ENCODE assay signal across 7 mouse cellular contexts in genomic region chr2:92375099-92375623, GRCm38 (mm10). TPM values are rescaled to one million over a fixed set of nuclear protein-coding genes. Genes with fewer than 3 reads are reported as not detected.
DNase-seq lines count a peak whose midpoint lies in the region; ATAC-seq and TF ChIP-seq lines count a peak whose summit lies in the region.

No protein-coding gene starts in this region.

- intact Hi-C loops in left cerebral cortex, postnatal 4 days (cut with DNase I) = no loop called here

- no peaks in the 10 kb centered on the region for H3K9me3 ChIP-seq in embryonic facial prominence, embryonic 10.5 days
- no peaks in the 10 kb centered on the region for H3K9me3 ChIP-seq in intestine, postnatal 0 days (ENCODE audit: control insufficient read depth)
- H3K9me3 ChIP-seq in midbrain, embryonic 12.5 days = no peaks in the 10 kb centered on the region

- peak overlapping the region; percentile 85 for H3K4me3 ChIP-seq in embryonic facial prominence, embryonic 10.5 days
- H3K4me3 ChIP-seq in intestine, postnatal 0 days (ENCODE audit: low read depth, low read length) = peak overlapping the region; percentile 66
- H3K4me3 ChIP-seq in midbrain, embryonic 12.5 days = peak overlapping the region; percentile 75
- peak overlapping the region; percentile 78 for H3K4me3 ChIP-seq in small intestine, adult 2 months (ENCODE audit: low read depth, low read length)

- peak; percentile 33 for TF ChIP-seq CTCF in intestine, postnatal 0 days (IDR thresholded peaks at IDR 0.05; ENCODE audit: low read depth)
- no peak for TF ChIP-seq CTCF in small intestine, adult 2 months (IDR thresholded peaks at IDR 0.05; ENCODE audit: extremely low read depth, insufficient read length, insufficient replicate concordance, low read depth, low read length)

- DNase-seq in adrenal gland, postnatal 10 days = peak; percentile 97
- peak; percentile 97 for DNase-seq in embryonic facial prominence, embryonic 10.5 days (ENCODE audit: low spot score)
- DNase-seq in gonadal fat pad, adult 2 months (ENCODE audit: low read depth) = peak; percentile 89
- peak; percentile 95 for DNase-seq in left cerebral cortex, postnatal 4 days

- peaks cover 30% of the 10 kb centered on the region for H3K36me3 ChIP-seq in embryonic facial prominence, embryonic 10.5 days (replicated peaks)
- peaks cover 30% of the 10 kb centered on the region for H3K36me3 ChIP-seq in intestine, postnatal 0 days (ENCODE audit: control insufficient read depth, insufficient read depth)
- peaks cover 28% of the 10 kb centered on the region for H3K36me3 ChIP-seq in midbrain, embryonic 12.5 days
- peaks cover 29% of the 10 kb centered on the region for H3K36me3 ChIP-seq in small intestine, adult 2 months (ENCODE audit: control insufficient read depth, insufficient read depth, low read length)

- TF ChIP-seq POLR2A in small intestine, adult 2 months (IDR thresholded peaks at IDR 0.05; ENCODE audit: low read depth, low read length) = peak; percentile 52

- peaks cover 62% of the 10 kb centered on the region for H3K4me1 ChIP-seq in embryonic facial prominence, embryonic 10.5 days
- peaks cover 10% of the 10 kb centered on the region for H3K4me1 ChIP-seq in intestine, postnatal 0 days (replicated peaks; ENCODE audit: control insufficient read depth, insufficient read depth, low read length)
- peaks cover 55% of the 10 kb centered on the region for H3K4me1 ChIP-seq in midbrain, embryonic 12.5 days
- peaks cover 41% of the 10 kb centered on the region for H3K4me1 ChIP-seq in small intestine, adult 2 months (ENCODE audit: control insufficient read depth, insufficient read depth, insufficient read length, low read length)

- peak overlapping the region; percentile 89 for H3K4me2 ChIP-seq in intestine, postnatal 0 days (replicated peaks; ENCODE audit: low read depth)
- peak overlapping the region; percentile 95 for H3K4me2 ChIP-seq in midbrain, embryonic 12.5 days (replicated peaks)

- H3K27ac ChIP-seq in embryonic facial prominence, embryonic 10.5 days (replicated peaks) = peak overlapping the region; percentile 87
- peak overlapping the region; percentile 84 for H3K27ac ChIP-seq in intestine, postnatal 0 days (ENCODE audit: low read depth, low read length)
- peak overlapping the region; percentile 83 for H3K27ac ChIP-seq in midbrain, embryonic 12.5 days (replicated peaks)
- peak overlapping the region; percentile 92 for H3K27ac ChIP-seq in small intestine, adult 2 months (ENCODE audit: insufficient read depth, low read depth, low read length)

- H3K27me3 ChIP-seq in embryonic facial prominence, embryonic 10.5 days (replicated peaks; ENCODE audit: low read depth, poor library complexity, severe bottlenecking) = peaks cover 39% of the 10 kb centered on the region
- H3K27me3 ChIP-seq in intestine, postnatal 0 days (replicated peaks; ENCODE audit: control insufficient read depth, insufficient read depth, low read length) = no peaks in the 10 kb centered on the region
- peaks cover 12% of the 10 kb centered on the region for H3K27me3 ChIP-seq in midbrain, embryonic 12.5 days
- no peaks in the 10 kb centered on the region for H3K27me3 ChIP-seq in small intestine, adult 2 months (ENCODE audit: control insufficient read depth, insufficient read depth, low read length)

- peak; percentile 95 for ATAC-seq in intestine, postnatal 0 days
- peak; percentile 91 for ATAC-seq in midbrain, embryonic 12.5 days (ENCODE audit: low FRiP score, low read depth)

- under 1% methylated on average over 29 of the region's 29 CpGs for WGBS in embryonic facial prominence, embryonic 10.5 days
- under 1% methylated on average over 29 of the region's 29 CpGs for WGBS in intestine, postnatal 0 days
- WGBS in midbrain, embryonic 12.5 days = under 1% methylated on average over 29 of the region's 29 CpGs
- under 1% methylated on average over 29 of the region's 29 CpGs for WGBS in small intestine, adult 2 months

- H3K9ac ChIP-seq in intestine, postnatal 0 days (ENCODE audit: low read depth, low read length) = peak overlapping the region; percentile 58
- H3K9ac ChIP-seq in midbrain, embryonic 12.5 days (replicated peaks) = peak overlapping the region; percentile 74

RNA-seq across cellular contexts. Expression of gene Large2, which starts 0.5 kb away (rescaled TPM):
- 1 to 10 TPM; 1.7 to 2.2 TPM for total RNA-seq in adrenal gland, postnatal 10 days (2021)
- 10.2 and 12.4 TPM in 2 replicates for polyA plus RNA-seq in embryonic facial prominence, embryonic 10.5 days (2016; fragmentation: Nextera tagmentation; extraction: Ambion mirVana)
- 22.6 and 27.0 TPM in 2 replicates for polyA plus RNA-seq in gonadal fat pad, adult 2 months (2012; rRNA removed)
- polyA plus RNA-seq in intestine, postnatal 0 days (2015; fragmentation: Nextera tagmentation; extraction: Ambion mirVana) = 8.3 and 9.1 TPM in 2 replicates
- total RNA-seq in left cerebral cortex, postnatal 4 days (2021) = under 1 TPM; 0.60 to 0.72 TPM
- polyA plus RNA-seq in midbrain, embryonic 12.5 days (2016; fragmentation: Nextera tagmentation; extraction: Ambion mirVana) = 4.7 and 7.4 TPM in 2 replicates
- 12.3 and 15.6 TPM in 2 replicates for polyA plus RNA-seq in small intestine, adult 2 months (2012; rRNA removed)

RNA-seq across cellular contexts. Expression of gene Pex16, which starts 0.7 kb away (rescaled TPM):
- 100 to 1,000 TPM; 115 to 130 TPM for total RNA-seq in adrenal gland, postnatal 10 days (2021)
- polyA plus RNA-seq in embryonic facial prominence, embryonic 10.5 days (2016; fragmentation: Nextera tagmentation; extraction: Ambion mirVana) = 18.6 and 22.4 TPM in 2 replicates
- 96.0 and 180 TPM in 2 replicates for polyA plus RNA-seq in gonadal fat pad, adult 2 months (2012; rRNA removed)
- polyA plus RNA-seq in intestine, postnatal 0 days (2015; fragmentation: Nextera tagmentation; extraction: Ambion mirVana) = 84.8 and 86.0 TPM in 2 replicates
- 10 to 100 TPM; 34.0 to 34.5 TPM for total RNA-seq in left cerebral cortex, postnatal 4 days (2021)
- polyA plus RNA-seq in midbrain, embryonic 12.5 days (2016; fragmentation: Nextera tagmentation; extraction: Ambion mirVana) = 26.1 and 27.2 TPM in 2 replicates
- 71.2 and 157 TPM in 2 replicates for polyA plus RNA-seq in small intestine, adult 2 months (2012; rRNA removed)

RNA-seq across cellular contexts. Expression of gene 1700029I15Rik, which starts 7.2 kb away (rescaled TPM):
- 1 to 10 TPM; 7.6 to 9.4 TPM for total RNA-seq in adrenal gland, postnatal 10 days (2021)
- 2.5 and 3.6 TPM in 2 replicates for polyA plus RNA-seq in embryonic facial prominence, embryonic 10.5 days (2016; fragmentation: Nextera tagmentation; extraction: Ambion mirVana)
- 6.0 and 7.5 TPM in 2 replicates for polyA plus RNA-seq in gonadal fat pad, adult 2 months (2012; rRNA removed)
- 2.1 and 3.1 TPM in 2 replicates for polyA plus RNA-seq in intestine, postnatal 0 days (2015; fragmentation: Nextera tagmentation; extraction: Ambion mirVana)
- total RNA-seq in left cerebral cortex, postnatal 4 days (2021) = 1 to 10 TPM; 2.8 to 3.2 TPM
- 7.4 TPM in 2 replicates for polyA plus RNA-seq in midbrain, embryonic 12.5 days (2016; fragmentation: Nextera tagmentation; extraction: Ambion mirVana)
- 3.5 and 7.4 TPM in 2 replicates for polyA plus RNA-seq in small intestine, adult 2 months (2012; rRNA removed)

RNA-seq across cellular contexts. Expression of gene Mapk8ip1, which starts 25.9 kb away (rescaled TPM):
- 10 to 100 TPM; 22.5 to 28.1 TPM for total RNA-seq in adrenal gland, postnatal 10 days (2021)
- polyA plus RNA-seq in embryonic facial prominence, embryonic 10.5 days (2016; fragmentation: Nextera tagmentation; extraction: Ambion mirVana) = 36.0 and 37.1 TPM in 2 replicates
- 13.6 and 18.1 TPM in 2 replicates for polyA plus RNA-seq in gonadal fat pad, adult 2 months (2012; rRNA removed)
- 7.2 and 7.4 TPM in 2 replicates for polyA plus RNA-seq in intestine, postnatal 0 days (2015; fragmentation: Nextera tagmentation; extraction: Ambion mirVana)
- total RNA-seq in left cerebral cortex, postnatal 4 days (2021) = 100 to 1,000 TPM; 306 to 339 TPM
- polyA plus RNA-seq in midbrain, embryonic 12.5 days (2016; fragmentation: Nextera tagmentation; extraction: Ambion mirVana) = 105 and 112 TPM in 2 replicates
- polyA plus RNA-seq in small intestine, adult 2 months (2012; rRNA removed) = 4.7 and 5.3 TPM in 2 replicates

RNA-seq across cellular contexts. Expression of gene Cry2, which starts 58.7 kb away (rescaled TPM):
- 10 to 100 TPM; 39.3 to 41.9 TPM for total RNA-seq in adrenal gland, postnatal 10 days (2021)
- 23.4 and 23.7 TPM in 2 replicates for polyA plus RNA-seq in embryonic facial prominence, embryonic 10.5 days (2016; fragmentation: Nextera tagmentation; extraction: Ambion mirVana)
- 28.7 and 30.9 TPM in 2 replicates for polyA plus RNA-seq in gonadal fat pad, adult 2 months (2012; rRNA removed)
- 10.0 and 11.7 TPM in 2 replicates for polyA plus RNA-seq in intestine, postnatal 0 days (2015; fragmentation: Nextera tagmentation; extraction: Ambion mirVana)
- total RNA-seq in left cerebral cortex, postnatal 4 days (2021) = 10 to 100 TPM; 74.6 to 75.8 TPM
- 36.1 and 37.7 TPM in 2 replicates for polyA plus RNA-seq in midbrain, embryonic 12.5 days (2016; fragmentation: Nextera tagmentation; extraction: Ambion mirVana)
- 4.7 and 13.1 TPM in 2 replicates for polyA plus RNA-seq in small intestine, adult 2 months (2012; rRNA removed)

Comparison
In these comparisons a context has a peak if more than half of its experiments do, and no peak if none do; other contexts are left out.
1. Peak in every context shown above with its lines: DNase-seq, ATAC-seq, H3K4me3 ChIP-seq and H3K27ac ChIP-seq.